Mouse (Mus musculus) liver, embryonic 16.5 days (tissue): ENCODE results near the gene 4930544G11Rik. TPM values are rescaled to one million over a fixed set of nuclear protein-coding genes. Genes with fewer than 3 reads are reported as not detected.

ENCODE experiments used
- ATAC-seq: fragments of 200-750 bp; cut with Nextera tagmentation; 2 replicates; pipeline ENCODE4 v1.8.0; 2017; ENCODE audit warnings: low read depth, mild to moderate bottlenecking, moderate number of reproducible peaks, moderate library complexity
- H3K27ac ChIP-seq: fragments of 300-500 bp; sonication (generic); 2 replicates; pipeline ENCODE4 v1.5.1; 2014; ENCODE audit warnings: mild to moderate bottlenecking, low read length
- H3K27me3 ChIP-seq: fragments of 300-500 bp; sonication (generic); 2 replicates; pipeline ENCODE4 v1.6.1; 2014; ENCODE audit warnings: low read depth, low read length, mixed read lengths; ENCODE audit not compliant: control insufficient read depth, insufficient read depth
- H3K36me3 ChIP-seq: fragments of 300-500 bp; sonication (generic); 2 replicates; pipeline ENCODE4 v1.6.1; 2014; ENCODE audit warnings: mild to moderate bottlenecking; ENCODE audit not compliant: control insufficient read depth, insufficient read depth
- H3K4me1 ChIP-seq: fragments of 300-500 bp; sonication (generic); 2 replicates; pipeline ENCODE4 v1.6.1; 2014; ENCODE audit warnings: low read depth, low read length, mixed read lengths; ENCODE audit not compliant: control insufficient read depth
- H3K4me2 ChIP-seq: fragments of 300-500 bp; sonication (generic); 2 replicates; pipeline ENCODE4 v1.6.1; 2014; ENCODE audit warnings: low read depth, low read length, mixed read lengths
- H3K4me3 ChIP-seq: fragments of 300-500 bp; sonication (generic); 2 replicates; pipeline ENCODE4 v1.5.1; 2014; ENCODE audit warnings: low read depth, mild to moderate bottlenecking, low read length
- H3K9ac ChIP-seq: fragments of 300-500 bp; sonication (generic); 2 replicates; pipeline ENCODE4 v1.6.1; 2014; ENCODE audit warnings: low read depth, low read length
- H3K9me3 ChIP-seq: fragments of 300-500 bp; sonication (generic); replicated peaks from 2 replicates; pipeline ENCODE4 v1.6.1; 2016; ENCODE audit warnings: low read length; ENCODE audit not compliant: control insufficient read depth
- WGBS: fragments of 180-500 bp; shearing (Covaris S2); extraction: QIAGEN DNeasy Blood & Tissue Kit; methylation state at CpG from one replicate; pipeline ENCODE4 v1.1.7; 2014; ENCODE audit not compliant: insufficient replicate concordance; 5-methylcytosine and 5-hydroxymethylcytosine counted together
- polyA plus RNA-seq: library from polyadenylated mRNA; unstranded; fragments of >200 nt; fragmentation: Nextera tagmentation; extraction: Ambion mirVana; gene quantifications from 2 replicates; pipeline ENCODE4 v1.2.1, GENCODE M21; 2015

4930544G11Rik gene
- polyA plus RNA-seq, 1 experiment from 2014 or later, result not detected

DNA sequence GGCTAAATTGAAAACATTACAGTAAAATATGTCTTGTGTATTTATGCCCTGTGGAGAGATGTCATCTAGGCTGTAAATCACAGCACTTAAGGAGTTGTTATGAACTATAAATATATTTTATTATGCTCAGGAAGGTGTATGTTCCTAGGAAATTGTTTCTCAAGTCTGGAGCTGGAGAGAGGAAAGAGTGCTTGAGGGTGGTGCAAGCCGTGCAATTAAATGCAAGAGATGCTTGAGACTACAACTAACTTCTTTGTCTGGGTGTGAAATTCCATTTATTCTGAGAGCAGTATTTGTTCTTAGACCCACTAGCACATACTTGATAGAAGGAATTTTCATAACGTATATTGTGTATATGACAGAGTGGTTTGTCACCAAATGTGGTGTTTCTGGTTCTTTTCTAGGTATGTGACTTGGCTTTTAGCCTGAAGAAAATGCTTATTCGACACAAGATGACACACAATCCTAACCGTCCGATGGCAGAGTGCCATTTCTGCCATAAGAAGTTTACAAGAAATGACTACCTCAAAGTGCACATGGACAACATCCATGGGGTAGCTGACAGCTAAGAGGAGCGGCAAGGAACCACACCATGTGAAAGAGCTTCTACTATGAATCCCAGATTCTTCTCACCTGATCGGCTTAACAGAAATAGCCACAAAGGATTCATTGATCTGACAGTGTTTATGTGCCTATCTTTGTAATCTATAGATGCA is 16.7 kb upstream of the 4930544G11Rik start:
- Histone ChIP-seq H3K4me3 (no peak overlapping the region), H3K36me3 (no peaks in the 10 kb centered on the region), H3K9me3 (no peaks in the 10 kb centered on the region), H3K4me2 (no peak overlapping the region), H3K9ac (no peak overlapping the region), H3K27me3 (no peaks in the 10 kb centered on the region), H3K27ac (no peak overlapping the region), H3K4me1 (no peaks in the 10 kb centered on the region)
- WGBS, result 70% methylated on average over 7 of the region's 7 CpGs
- no peak for ATAC-seq

DNA sequence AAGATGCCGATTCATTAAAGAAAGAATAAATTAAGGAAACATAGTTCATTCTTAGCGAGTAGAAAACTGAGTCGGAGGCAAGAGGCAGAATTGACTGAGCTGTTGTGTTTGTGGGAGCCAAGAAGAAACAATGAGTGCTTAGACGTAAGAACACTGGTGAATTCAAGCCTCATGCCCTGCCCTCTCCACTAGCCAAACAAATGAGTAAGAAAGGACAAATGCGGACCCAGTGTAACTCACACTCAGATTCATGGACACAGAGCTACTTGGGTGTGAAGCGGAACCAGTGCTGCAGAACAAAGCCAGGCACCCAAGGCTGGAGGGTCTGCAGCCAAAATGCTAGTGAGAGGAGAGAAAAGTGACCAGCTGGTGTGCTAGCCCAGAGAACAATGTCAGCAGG is 1.9 kb upstream of the 4930544G11Rik start:
- no peak overlapping the region for H3K9ac ChIP-seq
- 71% methylated on average over 6 of the region's 6 CpGs for WGBS
- no peak overlapping the region for H3K4me2 ChIP-seq
- no peaks in the 10 kb centered on the region for H3K9me3 ChIP-seq
- no peaks in the 10 kb centered on the region for H3K27me3 ChIP-seq
- no peak overlapping the region for H3K4me3 ChIP-seq
- H3K4me1 ChIP-seq, result no peaks in the 10 kb centered on the region
- no peaks in the 10 kb centered on the region for H3K36me3 ChIP-seq
- H3K27ac ChIP-seq, result no peak overlapping the region
- ATAC-seq, result no peak

DNA sequence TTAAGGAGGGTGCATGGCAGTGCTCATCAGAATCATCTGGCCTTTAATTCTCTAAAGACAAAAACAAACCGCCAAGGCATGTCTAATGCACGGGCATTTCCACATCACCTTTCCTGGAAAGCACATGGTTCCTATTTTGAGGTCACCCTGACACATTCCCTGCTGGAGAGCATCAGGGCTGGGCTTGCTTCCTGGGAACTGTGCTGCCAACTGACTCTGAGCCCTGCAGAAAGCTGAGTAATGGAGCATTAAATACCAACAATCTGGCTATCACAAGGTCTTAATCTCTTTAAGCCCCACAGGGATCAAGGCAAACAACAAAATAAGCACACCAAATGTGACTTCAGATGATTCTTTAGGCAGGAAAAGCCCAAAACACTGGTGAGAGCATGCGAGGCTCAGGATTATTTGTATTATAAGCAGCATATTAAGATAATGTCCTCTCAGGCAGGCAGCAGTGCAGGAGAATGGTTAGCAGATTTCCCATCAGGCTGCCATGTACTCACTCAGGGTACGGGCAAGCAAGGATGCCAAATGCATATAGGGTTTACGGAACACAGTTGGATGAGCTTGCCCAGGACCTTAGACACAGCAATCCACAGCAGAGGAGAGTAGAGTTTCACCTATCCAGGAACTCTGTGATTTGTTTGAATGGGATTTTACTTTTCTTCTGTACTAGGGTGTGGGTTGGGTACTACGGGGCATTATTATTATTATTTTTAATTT is 17.1 kb downstream of the 4930544G11Rik start:
- Histone ChIP-seq H3K4me2 (no peak overlapping the region), H3K9me3 (no peaks in the 10 kb centered on the region), H3K4me1 (no peaks in the 10 kb centered on the region), H3K9ac (no peak overlapping the region), H3K27me3 (no peaks in the 10 kb centered on the region), H3K4me3 (no peak overlapping the region), H3K36me3 (no peaks in the 10 kb centered on the region), H3K27ac (no peak overlapping the region)
- no peak for ATAC-seq
- WGBS, result 59% methylated on average over 6 of the region's 6 CpGs

DNA sequence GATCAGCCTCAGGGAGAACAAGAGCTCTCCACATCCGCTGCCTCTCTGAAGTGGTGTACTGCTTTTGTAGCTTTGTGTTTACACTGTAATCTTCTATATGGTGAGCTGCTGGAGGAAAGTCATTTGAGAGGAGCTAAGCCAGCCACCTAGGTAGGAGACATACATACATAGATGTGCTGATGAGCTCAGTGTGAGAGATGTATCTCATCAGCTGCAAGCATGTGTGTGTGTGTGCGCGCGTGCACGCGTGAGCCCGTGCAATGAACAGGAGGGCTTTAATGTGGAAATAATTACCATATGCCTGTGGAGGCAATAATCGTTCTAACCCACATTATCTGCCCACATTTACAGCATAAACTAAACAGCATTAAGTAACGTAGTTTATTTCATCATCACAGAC is 18.0 kb downstream of the 4930544G11Rik start:
- Histone ChIP-seq H3K9me3 (no peaks in the 10 kb centered on the region), H3K27me3 (no peaks in the 10 kb centered on the region), H3K4me3 (no peak overlapping the region), H3K4me1 (no peaks in the 10 kb centered on the region), H3K27ac (no peak overlapping the region), H3K36me3 (no peaks in the 10 kb centered on the region), H3K4me2 (no peak overlapping the region), H3K9ac (no peak overlapping the region)
- WGBS, result 83% methylated on average over 9 of the region's 9 CpGs
- no peak for ATAC-seq

DNA sequence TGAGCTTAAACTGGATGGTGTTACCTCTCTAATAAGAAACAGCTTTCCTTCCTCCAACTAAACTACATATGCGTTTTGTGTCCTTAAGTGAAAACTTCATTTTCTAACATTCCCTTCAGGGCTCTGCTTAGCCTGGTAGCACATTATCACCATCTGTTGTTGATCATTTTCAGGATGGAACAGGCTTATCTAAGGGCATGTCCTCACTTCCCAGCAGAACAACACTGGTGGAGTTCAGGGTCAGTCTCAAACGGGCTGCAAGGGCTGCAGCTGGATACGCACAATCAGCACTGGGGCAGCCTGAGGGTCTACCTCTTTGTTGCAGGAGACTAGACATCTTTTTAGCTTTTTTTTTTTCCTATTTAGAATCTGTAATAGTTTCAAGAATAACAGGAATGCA is 39.7 kb downstream of the 4930544G11Rik start:
- 69% methylated on average over 3 of the region's 3 CpGs for WGBS
- no peaks in the 10 kb centered on the region for H3K36me3 ChIP-seq
- no peak overlapping the region for H3K9ac ChIP-seq
- H3K9me3 ChIP-seq, result no peaks in the 10 kb centered on the region
- H3K27me3 ChIP-seq, result no peaks in the 10 kb centered on the region
- H3K27ac ChIP-seq, result no peak overlapping the region
- no peaks in the 10 kb centered on the region for H3K4me1 ChIP-seq
- no peak overlapping the region for H3K4me3 ChIP-seq
- H3K4me2 ChIP-seq, result no peak overlapping the region
- ATAC-seq, result no peak

DNA sequence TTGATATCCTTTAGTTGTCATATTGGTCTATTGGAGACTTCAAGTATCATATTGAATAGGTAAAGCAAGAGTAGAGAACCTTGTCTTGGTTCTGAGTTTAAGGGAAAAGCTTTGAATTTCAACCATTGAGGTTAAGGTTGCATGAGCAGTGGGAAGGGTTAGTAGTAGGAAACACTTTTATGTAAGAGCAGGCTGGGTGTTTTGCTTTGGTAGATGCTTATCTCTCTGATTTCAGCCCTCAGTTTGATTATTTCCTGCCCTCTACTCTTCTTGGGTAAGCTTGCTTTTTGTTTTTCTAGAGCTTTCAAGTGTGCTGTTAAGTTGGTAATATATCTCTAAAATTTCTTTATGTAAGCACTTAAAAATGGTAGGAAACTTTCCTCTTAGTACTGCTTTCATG is 45.9 kb downstream of the 4930544G11Rik start:
- Histone ChIP-seq H3K4me1 (no peaks in the 10 kb centered on the region), H3K27ac (no peak overlapping the region), H3K4me2 (no peak overlapping the region), H3K4me3 (no peak overlapping the region), H3K27me3 (no peaks in the 10 kb centered on the region), H3K9me3 (no peaks in the 10 kb centered on the region), H3K36me3 (no peaks in the 10 kb centered on the region), H3K9ac (no peak overlapping the region)
- no peak for ATAC-seq

Other genes starting within 250 kb of the 4930544G11Rik start
- 1.3 and 1.5 TPM in 2 replicates for gene Prdm5, start 173.6 kb upstream of the 4930544G11Rik start, polyA plus RNA-seq